21 mouse cellular contexts compared by ENCODE assay signal in the genomic region with DNA sequence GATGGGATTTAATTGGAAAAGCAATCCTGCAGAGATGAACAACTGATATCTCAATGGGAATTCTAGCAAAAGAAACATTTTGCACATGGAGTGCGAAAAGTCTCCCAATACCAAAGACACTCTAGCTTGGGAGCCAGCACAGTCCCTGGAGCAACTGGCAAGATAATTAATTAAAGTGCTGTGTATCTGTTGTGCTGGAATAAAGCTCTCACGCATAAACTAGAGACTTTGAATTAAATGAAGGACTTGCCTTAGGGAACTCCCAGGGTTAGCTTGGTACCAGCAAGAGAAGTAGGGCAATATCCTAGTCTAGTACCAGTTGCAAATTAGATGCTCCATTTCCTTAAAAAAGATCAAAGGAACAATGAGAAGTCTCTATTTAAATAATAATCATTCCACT.
DNase-seq lines count a peak whose midpoint lies in the region; ATAC-seq and TF ChIP-seq lines count a peak whose summit lies in the region.
"Had no signal": no experiment of that assay in that cellular context is flagged by ENCODE, and none has a peak within 500 bp of the region (broad histone marks: within the 10 kb centered on the region; RNA-seq: fewer than 3 reads in every experiment).

No protein-coding gene starts in this region.

- no peak overlapping the region for H3K4me3 ChIP-seq in hindbrain, postnatal 0 days (ENCODE audit: low read length)
- H3K4me3 ChIP-seq in hindbrain, embryonic 12.5 days: no peak overlapping the region
- H3K4me3 ChIP-seq: embryonic facial prominence, embryonic 15.5 days; erythroblast, embryonic 14.5 days; forebrain, embryonic 12.5 days; heart, embryonic 10.5 days had no signal

- H3K27ac ChIP-seq in hindbrain, postnatal 0 days: no peak overlapping the region
- no peak overlapping the region for H3K27ac ChIP-seq in hindbrain, embryonic 12.5 days
- H3K27ac ChIP-seq: embryonic facial prominence, embryonic 15.5 days; forebrain, embryonic 12.5 days; heart, embryonic 10.5 days; hindbrain, embryonic 14.5 days had no signal

- peak; percentile 34 for DNase-seq in cerebellum, adult 9-10 months
- no peak for DNase-seq in cerebellum, postnatal 4 days (ENCODE audit: low spot score in 2 of 2)
- DNase-seq in hindbrain, postnatal 0 days (ENCODE audit: low spot score): peak; percentile 15
- peak; percentile 55 for DNase-seq in brain, adult 2 months (ENCODE audit: low read depth, low spot score)
- DNase-seq in brain, embryonic 14.5 days (ENCODE audit: low read depth): peak; percentile 52
- no peak for DNase-seq in adrenal gland, postnatal 36 days
- DNase-seq in heart, postnatal 25 days (ENCODE audit: low spot score): no peak
- DNase-seq: adrenal gland, adult 2 months; adrenal gland, postnatal 25 days; embryo, embryonic 11 days; gastrocnemius, postnatal 10 days; heart, adult 18-20 months; heart, postnatal 10 days; kidney, adult 2 months had no signal

- no peaks in the 10 kb centered on the region for H3K4me1 ChIP-seq in hindbrain, postnatal 0 days (ENCODE audit: insufficient read depth, low read length)
- no peaks in the 10 kb centered on the region for H3K4me1 ChIP-seq in hindbrain, embryonic 12.5 days
- H3K4me1 ChIP-seq: embryonic facial prominence, embryonic 15.5 days; forebrain, embryonic 12.5 days; heart, embryonic 10.5 days had no signal

- no peak for TF ChIP-seq POLR2A in brain, embryonic 14.5 days (IDR thresholded peaks at IDR 0.05; ENCODE audit: borderline replicate concordance, extremely low read depth, insufficient read depth, insufficient read length, poor library complexity, severe bottlenecking)

- no peak overlapping the region for H3K4me2 ChIP-seq in hindbrain, postnatal 0 days (ENCODE audit: low read depth, low read length)
- H3K4me2 ChIP-seq in hindbrain, embryonic 12.5 days (replicated peaks): no peak overlapping the region
- H3K4me2 ChIP-seq: embryonic facial prominence, embryonic 15.5 days; forebrain, embryonic 12.5 days; hindbrain, embryonic 14.5 days had no signal

- H3K9ac ChIP-seq in hindbrain, postnatal 0 days (replicated peaks; ENCODE audit: low read length): no peak overlapping the region
- no peak overlapping the region for H3K9ac ChIP-seq in hindbrain, embryonic 12.5 days
- H3K9ac ChIP-seq: embryonic facial prominence, embryonic 15.5 days; forebrain, embryonic 12.5 days; hindbrain, embryonic 14.5 days had no signal

- no peaks in the 10 kb centered on the region for H3K27me3 ChIP-seq in hindbrain, postnatal 0 days (ENCODE audit: insufficient read depth, low read length)
- no peaks in the 10 kb centered on the region for H3K27me3 ChIP-seq in hindbrain, embryonic 12.5 days
- H3K27me3 ChIP-seq: embryonic facial prominence, embryonic 15.5 days; forebrain, embryonic 12.5 days had no signal

- WGBS in hindbrain, postnatal 0 days: 52% methylated on average over 2 of the region's 2 CpGs
- WGBS in hindbrain, embryonic 12.5 days: 63% methylated on average over 2 of the region's 2 CpGs

- ATAC-seq in hindbrain, postnatal 0 days: no peak
- ATAC-seq in hindbrain, embryonic 12.5 days (ENCODE audit: low FRiP score): no peak
- ATAC-seq: intestine, embryonic 16.5 days had no signal

- intact Hi-C loops in heart, postnatal 25 days (cut with DNase I): no loop called here

- no peaks in the 10 kb centered on the region for H3K36me3 ChIP-seq in hindbrain, postnatal 0 days (ENCODE audit: insufficient read depth, low read length)
- H3K36me3 ChIP-seq in hindbrain, embryonic 12.5 days: no peaks in the 10 kb centered on the region
- H3K36me3 ChIP-seq: embryonic facial prominence, embryonic 15.5 days; forebrain, embryonic 12.5 days; heart, embryonic 10.5 days had no signal

- no peaks in the 10 kb centered on the region for H3K9me3 ChIP-seq in hindbrain, postnatal 0 days (ENCODE audit: low read length)
- no peaks in the 10 kb centered on the region for H3K9me3 ChIP-seq in hindbrain, embryonic 12.5 days (replicated peaks)
- H3K9me3 ChIP-seq: embryonic facial prominence, embryonic 15.5 days; forebrain, embryonic 12.5 days; heart, embryonic 10.5 days had no signal

- TF ChIP-seq CTCF in hindbrain, postnatal 0 days (IDR thresholded peaks at IDR 0.05; ENCODE audit: low read depth): no peak
- no peak for TF ChIP-seq CTCF in brain, embryonic 14.5 days (IDR thresholded peaks at IDR 0.05; ENCODE audit: borderline replicate concordance, extremely low read depth, insufficient read depth, insufficient read length)

Comparison
In these comparisons a context has a peak if more than half of its experiments do, and no peak if none do; other contexts are left out.
1. DNase-seq: peak in cerebellum, adult 9-10 months (single experiment), hindbrain, postnatal 0 days (single experiment), brain, adult 2 months (single experiment) and brain, embryonic 14.5 days (single experiment); none in cerebellum, postnatal 4 days (0 of 2), adrenal gland, postnatal 36 days (0 of 2) and heart, postnatal 25 days (single experiment).